Mouse (Mus musculus): ENCODE measurements around the gene Ccnf.

Gene Ccnf

DNA sequence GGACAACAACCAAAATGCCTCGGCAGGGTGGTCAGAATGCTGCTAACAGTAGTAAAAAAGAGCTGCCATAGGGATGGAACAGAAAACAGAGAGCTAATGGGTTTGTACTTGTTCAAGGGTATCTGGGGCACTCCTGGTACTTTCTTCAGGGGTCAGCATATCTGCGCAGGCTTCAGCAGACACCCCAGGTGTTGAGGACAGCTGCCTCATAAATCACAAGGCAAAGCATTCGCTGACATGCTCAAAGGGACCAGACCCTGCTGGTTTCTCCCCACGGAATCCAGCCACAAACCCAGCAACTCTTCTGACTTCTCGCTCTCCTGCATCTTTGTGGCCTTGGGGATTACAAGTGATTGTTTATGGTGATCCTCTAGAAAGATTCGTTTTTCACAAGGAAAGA lies 28.6 kb downstream of the Ccnf start:
- no peak for DNase-seq

DNA sequence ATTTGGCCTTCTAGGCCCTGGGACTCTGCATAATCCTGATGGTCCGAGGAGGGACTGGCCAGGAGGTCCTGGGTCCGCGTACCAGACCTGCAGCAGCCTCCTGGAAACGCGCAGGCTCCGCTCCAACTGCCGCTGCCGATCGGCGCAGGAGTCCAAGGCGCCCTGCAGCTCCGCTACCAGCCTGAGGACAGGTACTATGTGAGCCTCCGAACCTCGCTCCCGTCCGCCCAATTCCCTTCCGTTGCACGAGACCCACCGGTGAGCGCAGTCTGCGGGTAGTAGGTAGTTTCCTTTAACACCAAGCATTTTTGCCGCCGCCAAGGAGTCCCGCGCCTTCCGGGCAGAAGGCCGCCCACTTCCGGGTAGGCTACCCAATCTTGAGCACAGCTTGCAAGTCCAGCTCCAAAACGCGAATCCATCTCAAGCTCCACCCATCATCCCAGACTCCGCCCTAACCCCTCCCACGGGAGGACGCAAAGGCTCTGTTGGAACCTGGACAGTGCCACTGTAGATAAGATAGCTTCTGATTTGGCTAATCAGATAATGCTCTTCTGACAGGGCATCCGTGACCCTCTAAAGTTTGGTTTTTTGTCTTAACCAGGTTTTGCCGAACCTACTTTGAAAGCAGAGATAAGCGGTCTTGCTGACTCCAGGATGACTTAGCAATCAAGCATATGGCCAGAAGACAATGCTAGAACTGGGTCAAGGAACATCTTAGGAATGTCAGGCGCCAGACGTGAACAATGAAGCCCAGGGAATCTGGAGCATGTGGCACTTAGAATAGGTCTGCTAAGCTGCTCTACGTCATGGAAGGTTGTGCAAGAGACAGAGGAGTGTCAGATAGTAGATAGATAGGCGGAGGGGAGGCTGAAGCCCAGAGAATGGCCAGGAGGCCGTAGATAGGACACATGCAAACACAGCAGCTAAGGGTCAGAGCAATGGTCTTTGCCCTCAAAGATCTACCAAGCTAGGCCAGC lies 30.6 kb downstream of the Ccnf start, which contains the start of gene Tedc2:
Tedc2 (minus strand) TSS at position 417 of the 977 bp plus-strand sequence.
- DNase-seq: peak; percentile 94

DNA sequence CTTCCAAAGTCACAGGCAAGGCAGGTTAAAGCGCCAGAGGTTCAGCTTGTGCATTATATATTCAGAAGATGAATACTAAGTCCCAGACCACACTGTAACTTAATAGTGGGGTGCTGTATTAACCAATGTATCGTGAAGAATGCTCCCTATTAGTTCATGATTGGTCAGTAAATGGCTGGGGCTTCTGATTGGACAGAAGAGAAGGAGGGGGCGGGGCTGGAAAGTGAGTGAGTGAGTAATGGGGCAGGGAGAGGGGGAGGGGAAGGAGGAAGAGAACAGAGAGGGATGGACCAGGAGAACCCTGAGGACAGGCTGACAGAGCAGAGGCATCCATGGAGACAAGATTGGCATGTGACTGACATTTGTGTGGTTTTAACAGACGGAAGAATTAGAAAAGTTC lies 34.4 kb downstream of the Ccnf start:
- DNase-seq: no peak

DNA sequence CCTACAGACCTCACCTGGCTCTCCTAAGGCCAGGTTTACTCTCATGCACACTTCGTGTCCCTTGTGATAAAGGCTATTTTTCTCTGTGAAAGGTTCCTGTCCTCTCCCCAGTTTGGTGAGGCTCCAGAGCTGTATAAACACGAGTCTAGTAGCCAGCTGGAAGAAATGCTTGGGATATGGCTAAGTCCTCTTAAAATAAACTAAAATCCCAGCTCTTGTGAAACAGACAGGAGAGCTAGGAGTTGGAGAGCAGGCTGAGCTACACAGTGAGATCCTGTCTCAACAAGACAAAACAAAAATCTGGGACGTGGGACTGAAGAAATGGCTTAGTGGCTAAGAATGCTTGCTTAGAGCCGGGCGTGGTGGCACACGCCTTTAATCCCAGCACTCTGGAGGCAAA lies 38.1 kb downstream of the Ccnf start:
- no peak for DNase-seq

DNA sequence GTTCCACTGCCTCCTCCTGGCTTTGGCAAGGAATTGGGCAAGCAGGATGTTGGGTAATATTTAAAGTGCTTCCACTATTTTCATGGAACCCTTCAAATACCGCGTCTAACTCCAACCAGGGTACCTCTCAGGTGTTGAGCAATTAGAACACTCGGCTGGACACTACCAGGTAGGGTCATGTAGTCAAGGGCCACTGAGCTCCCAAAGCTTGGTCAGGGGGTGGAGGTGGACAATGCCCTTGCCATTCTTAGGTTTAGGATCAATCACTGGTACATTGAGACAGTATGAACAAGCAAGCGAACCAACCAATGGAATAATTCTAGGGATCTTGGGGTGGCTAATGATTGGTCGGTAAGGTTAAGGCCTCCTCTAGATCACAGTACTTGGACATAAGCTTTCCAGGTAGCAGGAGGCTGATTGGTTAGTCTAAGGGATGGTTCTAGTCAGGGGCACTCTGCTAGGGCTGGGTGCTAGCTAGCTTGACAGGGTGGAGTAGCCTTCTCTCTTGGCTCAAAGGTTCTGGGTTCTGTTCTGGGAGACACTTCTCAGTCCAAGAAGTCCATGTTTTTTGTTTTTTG lies 38.8 kb downstream of the Ccnf start:
- no peak for DNase-seq

DNA sequence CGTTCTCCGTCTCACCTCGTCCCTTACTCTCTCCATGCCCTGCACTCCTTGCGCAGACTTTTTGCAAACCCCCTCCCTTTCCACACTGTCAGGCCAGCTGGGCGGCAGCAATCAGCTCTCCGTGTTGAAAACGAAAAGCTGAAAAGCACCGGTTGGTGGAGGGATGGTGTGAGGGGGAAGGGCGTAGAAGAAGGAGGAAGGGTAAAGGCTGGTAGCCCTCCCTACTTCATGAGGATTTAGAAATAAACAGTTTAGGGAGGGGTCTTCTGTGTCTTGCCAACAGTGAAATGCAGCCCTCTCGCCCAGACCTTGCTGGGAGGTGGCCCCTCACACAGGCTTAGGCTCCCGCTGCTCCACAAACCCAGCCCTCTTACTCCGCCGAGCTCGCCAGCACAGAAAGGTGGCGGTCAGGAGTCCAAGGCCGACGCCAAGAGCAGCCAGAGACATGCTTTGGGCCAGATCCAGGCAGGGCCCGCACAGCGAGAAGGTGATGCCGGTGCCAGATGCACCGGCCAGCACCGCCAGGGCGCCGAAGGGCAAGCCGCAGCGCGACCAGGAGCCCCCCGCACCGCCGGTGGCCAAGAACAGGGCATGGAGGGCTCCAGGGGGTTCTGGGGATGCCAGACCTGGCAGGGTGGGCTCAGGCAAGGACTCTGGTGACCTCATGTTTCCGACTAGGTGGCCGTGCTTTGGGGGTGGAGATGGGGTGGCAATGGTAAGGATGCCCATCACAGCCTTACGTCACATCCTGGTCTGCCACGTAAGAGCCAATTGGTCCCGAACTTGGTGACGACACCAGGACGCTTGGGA lies 39.4 kb downstream of the Ccnf start:
- peak; percentile 75 for DNase-seq

DNA sequence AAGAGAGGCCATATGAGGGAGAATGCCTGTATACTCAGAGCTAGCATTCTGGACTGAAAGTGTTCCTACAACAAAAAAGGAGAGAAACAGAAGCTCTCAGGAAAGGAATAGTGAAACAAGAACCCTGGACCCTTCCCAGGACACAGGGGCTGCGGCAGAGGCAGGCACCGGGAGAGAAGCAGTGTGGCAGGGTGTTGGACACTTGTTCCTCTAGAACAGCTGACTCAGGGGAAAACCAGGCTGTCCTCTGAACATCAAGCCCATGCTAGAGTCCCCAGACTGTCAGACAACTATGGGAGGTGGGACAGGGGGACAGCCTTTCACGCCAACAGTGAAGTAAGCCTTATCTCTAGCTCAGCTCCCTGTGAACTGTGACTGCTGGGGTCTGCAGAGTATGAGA lies 40.7 kb downstream of the Ccnf start:
- no peak for DNase-seq

DNA sequence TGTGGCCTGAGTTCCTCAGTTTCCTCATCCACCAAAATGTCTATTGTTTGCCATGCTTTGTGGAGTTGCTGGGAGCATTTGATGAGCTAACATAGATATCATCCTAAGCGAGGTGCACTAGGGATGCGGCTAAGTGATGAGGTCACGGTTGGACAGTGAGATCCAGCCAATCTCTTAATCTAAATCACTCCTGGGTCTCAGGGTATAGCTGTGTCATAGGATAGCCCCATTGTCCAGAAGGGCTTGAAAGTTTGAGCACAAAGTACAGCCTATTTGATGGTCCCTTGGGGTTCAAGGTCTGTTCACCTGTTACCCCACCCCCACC lies 41.4 kb downstream of the Ccnf start:
- DNase-seq: no peak

DNA sequence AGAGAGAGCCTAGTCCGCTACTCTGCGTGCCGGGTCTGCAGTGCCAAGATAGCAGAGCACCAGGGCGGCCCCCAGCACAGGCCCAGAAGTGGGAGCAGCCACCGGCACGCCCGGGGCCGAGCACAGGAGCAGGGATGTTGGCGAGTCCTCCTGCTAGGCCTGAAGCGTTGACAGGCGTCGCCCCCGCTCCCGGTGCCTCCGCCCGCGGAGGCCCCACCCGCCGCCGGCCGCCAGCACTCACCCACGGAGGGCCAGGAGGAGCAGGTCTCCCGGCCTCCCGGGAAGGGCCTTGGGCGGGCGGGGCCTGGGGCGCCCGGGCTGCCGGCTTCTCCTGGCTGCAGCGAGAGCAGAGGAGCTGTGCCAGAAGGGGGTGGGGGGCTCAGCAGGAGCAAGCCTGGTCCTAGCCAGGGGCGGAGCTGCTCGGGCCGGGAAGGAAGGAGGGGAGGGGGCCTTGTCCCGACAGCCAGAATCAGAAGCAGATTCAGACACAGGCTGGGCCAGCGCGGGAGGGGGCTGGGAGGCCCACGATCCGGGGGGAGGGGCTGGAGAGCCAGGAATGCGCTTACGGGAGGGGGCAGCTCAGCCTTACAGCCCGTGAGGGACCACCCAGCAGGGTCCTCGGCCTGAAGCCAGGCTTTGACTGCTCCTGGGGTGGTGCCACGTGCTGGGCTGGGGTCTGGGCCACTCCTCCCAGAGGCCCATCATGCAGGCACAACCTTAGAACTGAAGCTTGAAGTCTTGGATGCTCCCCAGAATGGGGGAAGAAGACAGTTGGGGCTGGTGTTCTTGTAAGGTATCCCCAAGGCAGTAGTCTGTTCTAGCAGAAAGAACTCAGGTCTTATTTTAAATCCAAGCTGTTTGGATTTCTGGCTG lies 42.0 kb downstream of the Ccnf start, which contains the start of gene Ntn3:
Ntn3 (minus strand) TSS at position 489 of the 873 bp plus-strand sequence.
- peak; percentile 61 for DNase-seq

DNA sequence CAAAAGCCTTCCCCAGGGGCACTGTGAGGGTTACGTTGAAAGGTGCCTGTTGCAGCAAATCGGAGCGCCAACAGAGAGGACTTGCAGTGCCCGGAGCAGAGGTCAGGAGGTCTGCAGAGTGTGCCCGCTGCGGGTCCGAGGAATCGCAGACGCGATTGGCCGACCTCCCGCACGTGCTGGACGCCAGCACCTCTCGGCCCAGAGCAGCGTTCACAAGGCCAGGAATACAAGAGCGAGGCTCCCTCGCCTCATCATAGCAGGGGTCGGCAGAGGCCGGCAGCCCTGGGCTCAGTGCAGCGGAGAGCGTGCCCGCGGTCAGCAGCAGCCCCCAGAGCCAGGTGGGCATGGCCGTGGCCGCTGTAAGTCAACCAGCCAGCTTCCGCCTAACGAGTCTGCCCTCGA lies 42.6 kb downstream of the Ccnf start:
- DNase-seq: peak; percentile 44

DNA sequence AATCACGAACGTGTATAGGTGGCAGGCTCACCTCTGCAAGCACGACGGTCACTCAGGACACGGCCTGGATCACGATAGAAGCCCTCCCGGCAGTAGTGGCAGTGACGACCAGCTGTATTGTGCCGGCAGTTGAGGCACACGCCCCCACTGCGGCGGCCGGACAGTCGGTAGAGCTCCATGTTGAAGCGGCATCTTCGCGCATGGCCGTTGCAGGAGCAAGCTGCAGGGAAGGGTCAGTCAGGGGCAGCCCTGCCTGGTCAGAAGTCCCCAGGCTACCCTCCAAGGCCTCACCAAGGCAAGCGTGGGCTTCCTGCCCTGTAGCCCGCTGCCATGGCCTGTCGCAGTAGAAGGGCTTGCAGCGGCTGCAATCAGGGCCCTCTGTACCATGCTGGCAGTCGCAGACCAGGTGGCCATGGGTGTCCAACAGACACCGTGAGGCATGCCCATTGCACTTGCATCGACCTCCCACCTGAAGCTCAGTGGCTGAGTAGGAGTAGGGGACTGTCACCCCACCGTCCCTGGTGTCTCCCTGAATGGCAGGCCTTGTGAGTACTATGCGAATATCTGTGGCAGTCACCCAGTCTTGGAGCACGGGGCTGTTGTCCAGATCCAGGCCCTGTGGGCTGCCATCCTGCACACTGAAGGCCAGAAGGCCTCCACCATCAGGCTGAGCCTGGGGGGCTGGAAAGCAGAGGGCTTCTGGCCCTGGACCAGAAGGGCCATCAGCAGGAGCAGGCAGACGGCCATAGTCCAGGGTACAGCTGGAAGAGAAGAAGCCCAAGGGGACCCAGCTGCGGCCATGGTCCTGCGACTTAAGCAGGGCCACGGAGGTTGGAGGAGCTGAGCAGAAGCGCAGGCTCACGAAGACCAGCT lies 43.3 kb downstream of the Ccnf start:
- DNase-seq: no peak

DNA sequence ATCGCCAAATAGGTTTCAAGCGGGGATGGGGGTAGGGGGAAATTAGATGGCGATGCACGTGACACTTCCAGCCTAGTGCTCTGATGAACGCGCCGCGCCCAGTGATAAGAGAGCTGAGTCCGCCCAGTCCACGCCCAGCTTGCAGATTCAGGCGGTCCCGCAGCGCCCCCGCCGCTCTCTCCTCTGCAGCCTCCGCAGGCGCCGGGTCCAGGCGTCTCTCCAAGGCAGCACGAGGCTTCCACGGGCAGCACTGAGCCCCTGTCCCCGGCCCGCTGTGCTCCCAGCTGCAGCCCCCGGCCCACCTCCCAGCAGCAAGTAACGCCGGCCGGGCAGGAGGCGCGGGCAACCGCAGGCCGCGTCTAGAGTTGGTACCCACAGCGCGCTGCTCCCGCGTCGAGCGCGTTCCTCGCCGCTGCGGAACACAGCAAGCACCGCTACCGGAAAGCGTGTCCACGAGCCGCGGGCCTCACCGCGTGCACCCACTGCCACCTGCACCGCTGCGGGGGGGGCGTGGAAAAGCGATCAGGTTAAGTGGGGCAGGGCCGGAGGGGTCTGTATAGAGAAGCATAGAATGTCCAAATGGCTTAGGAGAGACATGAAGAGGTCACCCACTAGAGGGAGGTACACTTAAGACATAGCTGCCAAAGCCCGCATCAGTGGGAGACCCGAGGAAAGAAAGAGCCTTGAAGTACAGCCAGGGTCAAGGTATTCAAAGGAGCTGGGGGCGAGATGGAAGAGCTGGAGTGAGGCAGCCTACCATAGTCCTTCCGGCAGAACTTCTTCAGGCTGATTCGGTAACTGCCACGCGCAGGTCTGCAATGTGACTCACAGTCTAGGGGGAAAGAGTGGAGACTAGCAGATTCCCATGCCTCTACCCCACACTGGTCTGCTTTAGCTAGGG lies 44.6 kb downstream of the Ccnf start:
- DNase-seq: peak; percentile 61

DNA sequence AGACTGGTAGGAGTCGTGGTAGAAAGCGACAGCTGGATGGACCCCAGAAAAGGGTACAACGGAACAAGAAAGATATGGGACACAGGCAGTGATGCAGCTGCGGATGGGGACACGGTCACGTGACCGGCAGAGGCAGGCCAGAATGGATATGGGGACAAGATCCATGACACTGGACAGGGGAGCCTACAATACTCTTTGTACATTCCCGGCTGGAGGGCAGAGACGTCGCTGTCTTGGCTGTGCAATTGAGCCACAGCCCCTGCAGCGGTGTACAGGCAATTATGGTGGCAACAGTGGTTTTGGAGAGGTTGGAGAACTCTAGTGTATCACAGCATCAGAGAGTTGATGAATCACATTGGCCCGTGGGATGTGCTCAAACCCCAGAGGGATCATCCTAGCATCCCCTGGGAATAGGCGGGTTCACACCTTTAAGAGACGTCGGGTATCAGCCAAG lies 45.3 kb downstream of the Ccnf start:
- DNase-seq: peak; percentile 47

DNA sequence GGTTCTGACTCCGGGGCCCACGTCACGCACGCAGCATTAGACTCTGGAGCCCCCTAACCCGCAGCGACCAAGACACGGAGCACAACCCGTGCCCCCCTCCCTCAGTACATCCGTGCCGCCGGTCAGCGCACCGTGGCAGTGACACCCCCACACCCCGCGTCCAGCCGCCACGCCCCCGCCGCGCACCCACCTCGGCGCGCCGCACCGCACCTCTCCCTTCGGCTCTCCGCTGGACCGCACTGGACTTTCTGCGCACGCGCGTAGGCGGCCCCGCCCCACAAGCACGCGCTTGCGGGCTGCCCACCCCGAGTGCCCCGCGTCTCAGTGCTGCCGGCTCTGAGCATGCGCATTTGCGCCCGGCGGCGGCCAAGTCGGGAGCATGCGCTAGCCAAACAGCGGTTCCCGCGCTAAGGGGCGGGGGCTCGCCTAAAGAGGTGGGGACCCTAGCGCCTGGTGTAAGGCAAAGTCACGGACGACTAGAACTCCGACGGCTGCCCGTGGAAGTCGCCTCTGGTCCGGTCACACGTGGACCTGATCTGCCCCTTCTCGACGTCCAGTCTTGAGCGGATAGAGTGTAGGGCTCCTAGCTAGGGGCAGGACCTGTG lies 45.9 kb downstream of the Ccnf start, which contains the start of gene Tbc1d24:
Tbc1d24 (minus strand) TSS at position 279 of the 605 bp plus-strand sequence.
- peak; percentile 96 for DNase-seq

DNA sequence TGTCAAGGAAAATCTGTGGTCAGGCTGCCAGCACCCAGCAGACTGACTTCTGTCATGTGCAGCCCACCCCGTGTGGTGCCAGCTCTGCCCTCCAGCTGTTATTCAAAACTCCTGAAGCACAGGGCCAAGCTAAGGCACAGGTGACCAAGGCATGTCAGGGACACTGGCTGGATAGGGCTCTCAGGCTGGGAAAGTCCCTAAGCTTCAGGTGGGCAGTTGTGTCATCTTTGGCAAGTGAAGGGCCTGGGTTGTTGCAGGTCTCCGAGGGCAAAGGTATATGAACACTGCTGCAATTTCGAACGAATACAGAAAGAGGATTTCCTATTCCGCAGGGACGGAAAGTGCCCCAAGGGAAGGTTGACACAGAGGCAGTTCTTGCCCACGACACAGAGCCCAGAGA lies 46.4 kb downstream of the Ccnf start:
- DNase-seq: peak; percentile 45

DNA sequence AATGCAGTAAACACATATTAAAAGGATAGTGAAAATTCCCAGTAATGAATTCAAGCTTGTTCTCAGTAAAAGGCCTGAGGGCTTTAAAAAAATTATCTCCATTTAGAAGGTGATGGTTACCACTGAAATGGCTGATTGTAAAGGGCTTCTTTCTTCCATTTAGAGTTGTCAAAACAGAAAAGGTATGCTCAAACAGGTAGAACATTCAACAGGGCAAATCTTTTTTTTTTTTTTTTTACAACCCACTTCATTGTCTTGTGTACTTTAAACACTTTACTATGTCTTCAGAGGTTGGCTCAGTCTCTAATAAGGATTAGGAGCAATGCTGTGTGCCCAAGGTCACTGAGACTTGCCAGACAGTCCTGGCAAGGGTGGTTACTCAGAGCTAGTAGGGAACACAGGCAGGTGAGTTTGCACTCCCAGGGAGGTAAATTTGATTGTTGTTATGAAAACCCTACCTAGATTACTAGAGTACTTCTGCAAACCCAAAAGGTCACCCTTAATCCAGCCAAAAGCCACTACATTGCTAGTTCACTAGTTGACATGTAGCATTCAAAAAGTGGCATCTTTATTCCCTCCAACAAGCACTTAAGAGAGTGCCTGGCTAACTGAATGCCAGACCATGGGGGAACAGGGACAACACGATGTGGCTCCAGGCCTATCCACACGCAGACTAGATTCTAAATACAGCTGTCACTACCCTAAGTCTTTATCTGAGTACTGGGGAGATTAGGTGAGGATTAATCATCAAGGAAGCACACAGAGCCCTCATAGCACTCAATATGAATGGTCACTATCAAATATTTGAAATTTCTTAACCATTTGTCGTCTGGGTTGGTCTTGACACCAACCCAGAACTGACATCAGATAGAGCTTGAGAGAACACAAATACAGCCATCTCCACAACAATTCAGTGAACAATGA lies 47.4 kb downstream of the Ccnf start:
- no peak for DNase-seq

DNA sequence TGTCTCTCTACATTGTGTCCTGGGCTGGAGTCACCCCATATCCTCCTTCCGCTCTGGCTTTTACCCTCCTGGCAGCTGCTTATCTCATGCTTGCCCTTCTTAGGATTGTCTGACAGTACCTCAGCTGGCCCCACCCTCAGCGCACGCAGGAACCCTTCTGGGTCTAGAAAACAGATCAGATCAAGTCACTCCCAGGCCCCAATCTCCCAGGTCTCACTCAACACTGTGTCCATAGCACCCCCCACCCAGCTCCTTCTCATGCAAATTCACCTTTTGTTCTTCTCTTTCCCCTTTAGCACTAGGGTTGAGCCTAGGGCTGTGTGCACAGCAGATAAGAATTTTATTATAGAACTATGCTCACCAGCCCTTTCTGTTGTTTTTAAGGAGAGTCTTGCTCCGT lies 48.2 kb downstream of the Ccnf start:
- no peak for DNase-seq

DNA sequence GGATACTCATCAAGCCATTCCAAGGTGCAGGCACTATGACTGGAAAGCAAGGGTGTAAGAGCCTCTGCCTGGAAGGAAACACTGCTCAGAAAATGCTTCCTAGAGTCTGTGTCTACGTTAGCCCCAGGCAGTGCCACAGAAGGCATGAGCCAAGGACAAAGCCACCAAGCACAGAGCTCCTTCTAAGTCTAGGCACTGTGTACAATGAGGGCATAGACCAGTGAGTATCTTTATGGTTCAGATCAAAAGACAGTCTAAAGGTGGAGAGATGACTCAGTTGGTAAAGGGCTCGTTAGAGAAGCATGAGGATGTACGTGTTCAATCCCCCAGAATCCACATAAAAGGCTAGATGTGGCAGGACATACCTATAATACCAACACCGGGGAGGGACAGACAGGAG lies 50.2 kb downstream of the Ccnf start:
- DNase-seq: no peak

DNA sequence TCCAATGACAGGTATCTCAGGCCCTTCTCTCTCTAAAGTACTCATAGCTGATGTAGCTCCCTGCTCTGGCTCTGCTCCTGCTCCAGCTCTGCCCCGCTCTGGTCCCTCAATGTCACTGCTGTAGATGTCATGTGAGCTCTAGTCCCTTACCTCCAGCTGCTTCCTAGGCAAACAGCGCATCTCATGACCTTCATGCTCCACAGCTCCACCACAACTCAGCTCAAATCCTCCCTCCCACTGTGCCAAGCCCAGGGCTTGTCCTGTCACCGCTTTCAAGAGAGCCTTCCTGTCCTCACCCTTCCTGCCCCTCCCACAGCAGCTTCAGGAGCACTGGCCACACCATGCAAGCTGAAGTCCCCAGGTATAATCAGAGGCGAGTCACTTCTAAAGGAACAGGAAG lies 51.5 kb downstream of the Ccnf start:
- DNase-seq: no peak

Data from cerebellum, adult 11 months (tissue).